Mouse (Mus musculus): Measurements from ENCODE around the gene Sp1. TPM values are rescaled to one million over a fixed set of nuclear protein-coding genes. Genes with fewer than 3 reads are reported as not detected.

Sp1 gene
- polyA plus RNA-seq, 1 experiment from 2014 or later, result 10.8 TPM

DNA sequence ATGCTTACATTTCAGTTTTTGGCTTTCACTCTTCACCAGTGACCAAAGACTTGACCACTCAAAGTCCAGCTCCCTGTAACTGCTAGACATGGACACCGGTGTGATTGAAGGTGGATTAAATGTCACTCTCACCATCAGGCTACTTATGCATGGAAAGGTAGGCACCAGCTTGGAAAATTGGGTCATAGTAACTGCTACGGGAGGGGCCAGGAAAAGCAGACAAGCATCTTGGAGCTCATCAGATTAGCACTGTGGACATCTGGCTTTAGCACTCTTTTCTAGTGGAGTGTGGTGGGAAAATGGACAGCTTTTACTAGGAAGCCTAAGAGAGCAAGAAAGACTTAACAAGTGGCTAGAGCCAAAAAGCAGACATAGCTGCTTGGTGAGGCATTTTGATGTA lies 67.3 kb downstream of the Sp1 start:
- H3K36me3 ChIP-seq (ENCODE audit: control insufficient read depth, insufficient read depth, low read length), result peaks cover 24% of the 10 kb centered on the region

DNA sequence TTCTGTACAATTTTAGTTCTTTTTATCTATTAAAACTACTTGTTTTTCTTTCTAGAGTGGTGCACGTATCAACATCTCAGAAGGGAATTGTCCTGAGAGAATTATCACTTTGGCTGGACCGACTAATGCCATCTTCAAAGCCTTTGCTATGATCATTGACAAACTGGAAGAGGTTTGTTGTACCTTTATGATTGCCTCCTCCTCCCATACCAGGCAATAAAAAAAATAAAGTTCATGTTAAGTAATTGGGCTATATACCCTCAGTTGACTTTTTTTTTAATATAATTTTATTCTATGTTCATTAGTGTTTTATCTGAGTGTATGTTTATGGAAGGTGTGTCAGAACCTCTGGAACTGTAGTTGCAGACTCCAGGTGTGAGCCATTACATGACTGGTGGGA lies 68.6 kb downstream of the Sp1 start:
- H3K36me3 ChIP-seq (ENCODE audit: control insufficient read depth, insufficient read depth, low read length), result peaks cover 32% of the 10 kb centered on the region
- ATAC-seq (ENCODE audit: low read depth), result no peak

More for the DNA sequence above, 67.3 kb downstream of the Sp1 start:
- no peaks in the 10 kb centered on the region for H3K9me3 ChIP-seq (ENCODE audit: control insufficient read depth, low read length)
- H3K4me3 ChIP-seq (ENCODE audit: low read length), result no peak overlapping the region
- ATAC-seq (ENCODE audit: low read depth), result no peak
- H3K27me3 ChIP-seq (ENCODE audit: control insufficient read depth, insufficient read depth, low read depth, low read length), result no peaks in the 10 kb centered on the region
- no peak overlapping the region for H3K9ac ChIP-seq (ENCODE audit: low read length)
- H3K27ac ChIP-seq (ENCODE audit: low read length), result no peak overlapping the region
- peaks cover 5% of the 10 kb centered on the region for H3K4me1 ChIP-seq (replicated peaks; ENCODE audit: control insufficient read depth, insufficient read depth, low read length)
- 60% methylated on average over 2 of the region's 2 CpGs for WGBS
- H3K4me2 ChIP-seq (ENCODE audit: low read depth, low read length), result no peak overlapping the region

GRCm38 (mm10) chr15:102483136-102483535 lies 77.2 kb downstream of the Sp1 start:
- no peaks in the 10 kb centered on the region for H3K9me3 ChIP-seq (ENCODE audit: control insufficient read depth, low read length)
- H3K27me3 ChIP-seq (ENCODE audit: control insufficient read depth, insufficient read depth, low read depth, low read length), result no peaks in the 10 kb centered on the region
- H3K4me2 ChIP-seq (ENCODE audit: low read depth, low read length), result no peak overlapping the region
- H3K9ac ChIP-seq (ENCODE audit: low read length), result no peak overlapping the region
- H3K4me1 ChIP-seq (replicated peaks; ENCODE audit: control insufficient read depth, insufficient read depth, low read length), result no peaks in the 10 kb centered on the region
- no peak for ATAC-seq (ENCODE audit: low read depth)
- H3K27ac ChIP-seq (ENCODE audit: low read length), result no peak overlapping the region
- H3K36me3 ChIP-seq (ENCODE audit: control insufficient read depth, insufficient read depth, low read length), result peaks cover 46% of the 10 kb centered on the region
- H3K4me3 ChIP-seq (ENCODE audit: low read length), result no peak overlapping the region
- WGBS, result 86% methylated on average over 3 of the region's 3 CpGs

More for the DNA sequence above, 68.6 kb downstream of the Sp1 start:
- H3K9ac ChIP-seq (ENCODE audit: low read length), result no peak overlapping the region
- no peaks in the 10 kb centered on the region for H3K9me3 ChIP-seq (ENCODE audit: control insufficient read depth, low read length)
- no peak overlapping the region for H3K4me3 ChIP-seq (ENCODE audit: low read length)
- peaks cover 5% of the 10 kb centered on the region for H3K4me1 ChIP-seq (replicated peaks; ENCODE audit: control insufficient read depth, insufficient read depth, low read length)
- 95% methylated on average over 2 of the region's 2 CpGs for WGBS
- no peaks in the 10 kb centered on the region for H3K27me3 ChIP-seq (ENCODE audit: control insufficient read depth, insufficient read depth, low read depth, low read length)
- no peak overlapping the region for H3K27ac ChIP-seq (ENCODE audit: low read length)
- no peak overlapping the region for H3K4me2 ChIP-seq (ENCODE audit: low read depth, low read length)

- Histone ChIP-seq H3K27me3 (ENCODE audit: control insufficient read depth, insufficient read depth, low read depth, low read length) (no peaks in the 10 kb centered on the region), H3K36me3 (ENCODE audit: control insufficient read depth, insufficient read depth, low read length) (peaks cover 55% of the 10 kb centered on the region), H3K9me3 (ENCODE audit: control insufficient read depth, low read length) (no peaks in the 10 kb centered on the region), H3K4me2 (ENCODE audit: low read depth, low read length) (no peak overlapping the region), H3K9ac (ENCODE audit: low read length) (no peak overlapping the region), H3K27ac (ENCODE audit: low read length) (no peak overlapping the region), H3K4me3 (ENCODE audit: low read length) (no peak overlapping the region), H3K4me1 (replicated peaks; ENCODE audit: control insufficient read depth, insufficient read depth, low read length) (no peaks in the 10 kb centered on the region)
- 89% methylated on average over 12 of the region's 12 CpGs for WGBS
- ATAC-seq (ENCODE audit: low read depth), result no peak
Measured at GRCm38 (mm10) chr15:102485853-102486252, 79.9 kb downstream of the Sp1 start.

Other genes starting within 250 kb of the Sp1 start
- 64.0 and 67.0 TPM in 2 replicates for gene Zfp740, start 202.9 kb upstream of the Sp1 start, polyA plus RNA-seq (2015; fragmentation: Nextera tagmentation; extraction: Ambion mirVana)
- gene Csad, start 201.4 kb upstream of the Sp1 start, polyA plus RNA-seq (2015; fragmentation: Nextera tagmentation; extraction: Ambion mirVana), result 69.5 and 70.6 TPM in 2 replicates
- 3.0 and 3.9 TPM in 2 replicates for gene Itgb7, start 174.2 kb upstream of the Sp1 start, polyA plus RNA-seq (2015; fragmentation: Nextera tagmentation; extraction: Ambion mirVana)
- gene Rarg, start 148.6 kb upstream of the Sp1 start, polyA plus RNA-seq (2015; fragmentation: Nextera tagmentation; extraction: Ambion mirVana), result 46.7 and 46.9 TPM in 2 replicates
- gene Gm9918, start 135.6 kb upstream of the Sp1 start, polyA plus RNA-seq (2015; fragmentation: Nextera tagmentation; extraction: Ambion mirVana), result 0.34 and 0.57 TPM in 2 replicates
- 58.3 and 61.1 TPM in 2 replicates for gene Mfsd5, start 126.7 kb upstream of the Sp1 start, polyA plus RNA-seq (2015; fragmentation: Nextera tagmentation; extraction: Ambion mirVana)
- gene Espl1, start 109.9 kb upstream of the Sp1 start, polyA plus RNA-seq (2015; fragmentation: Nextera tagmentation; extraction: Ambion mirVana), result 27.3 and 30.6 TPM in 2 replicates
- 390 and 403 TPM in 2 replicates for gene Pfdn5, start 80.0 kb upstream of the Sp1 start, polyA plus RNA-seq (2015; fragmentation: Nextera tagmentation; extraction: Ambion mirVana)
- gene Myg1, start 74.4 kb upstream of the Sp1 start, polyA plus RNA-seq (2015; fragmentation: Nextera tagmentation; extraction: Ambion mirVana), result 98.3 and 101 TPM in 2 replicates
- gene Aaas, start 55.4 kb upstream of the Sp1 start, polyA plus RNA-seq (2015; fragmentation: Nextera tagmentation; extraction: Ambion mirVana), result 73.5 and 80.3 TPM in 2 replicates
- 0.25 and 1.6 TPM in 2 replicates for gene Sp7, start 39.0 kb upstream of the Sp1 start, polyA plus RNA-seq (2015; fragmentation: Nextera tagmentation; extraction: Ambion mirVana)
- gene Amhr2, start 39.2 kb downstream of the Sp1 start, polyA plus RNA-seq (2015; fragmentation: Nextera tagmentation; extraction: Ambion mirVana), result 1.5 TPM in 2 replicates
- gene Prr13, start 52.9 kb downstream of the Sp1 start, polyA plus RNA-seq (2015; fragmentation: Nextera tagmentation; extraction: Ambion mirVana), result 89.8 and 91.7 TPM in 2 replicates
- 199 and 204 TPM in 2 replicates for gene Pcbp2, start 64.4 kb downstream of the Sp1 start, polyA plus RNA-seq (2015; fragmentation: Nextera tagmentation; extraction: Ambion mirVana)
- not detected in 2 replicates for gene Gm10337, start 97.6 kb downstream of the Sp1 start, polyA plus RNA-seq (2015; fragmentation: Nextera tagmentation; extraction: Ambion mirVana)
- 12.5 and 13.2 TPM in 2 replicates for gene Map3k12, start 110.9 kb downstream of the Sp1 start, polyA plus RNA-seq (2015; fragmentation: Nextera tagmentation; extraction: Ambion mirVana)
- 73.4 and 77.0 TPM in 2 replicates for gene Tarbp2, start 112.0 kb downstream of the Sp1 start, polyA plus RNA-seq (2015; fragmentation: Nextera tagmentation; extraction: Ambion mirVana)
- gene Npff, start 118.8 kb downstream of the Sp1 start, polyA plus RNA-seq (2015; fragmentation: Nextera tagmentation; extraction: Ambion mirVana), result 4.4 and 4.5 TPM in 2 replicates
- not detected in 2 replicates for gene Gm28047, start 218.9 kb downstream of the Sp1 start, polyA plus RNA-seq (2015; fragmentation: Nextera tagmentation; extraction: Ambion mirVana)
- 43.5 and 50.0 TPM in 2 replicates for gene Atf7, start 219.3 kb downstream of the Sp1 start, polyA plus RNA-seq (2015; fragmentation: Nextera tagmentation; extraction: Ambion mirVana)